Mouse (Mus musculus): Measurements from ENCODE around the gene Snrpa. TPM values are rescaled to one million over a fixed set of nuclear protein-coding genes. Genes with fewer than 3 reads are reported as not detected.

Snrpa gene
- polyA plus RNA-seq, 1 experiment from 2014 or later = 254 TPM

- Histone ChIP-seq H3K9ac (peak overlapping the region; percentile 91), H3K4me3 (peak overlapping the region; percentile 69; the same call in 1 of the 2 replicates), H3K9me3 (replicated peaks) (no peaks in the 10 kb centered on the region), H3K27ac (no peak overlapping the region), H3K4me2 (replicated peaks) (peak overlapping the region; percentile 87), H3K36me3 (peaks cover 41% of the 10 kb centered on the region), H3K4me1 (peaks cover 68% of the 10 kb centered on the region), H3K27me3 (no peaks in the 10 kb centered on the region)
- 80% methylated on average over 5 of the region's 5 CpGs for WGBS
- no peak for ATAC-seq (ENCODE audit: low FRiP score)
These were observed 32.6 kb downstream of the Snrpa start for GRCm38 (mm10) chr7:27163450-27163805.

GRCm38 (mm10) chr7:27162780-27163449 is 33.2 kb downstream of the Snrpa start:
- H3K4me2 ChIP-seq (replicated peaks) = peak overlapping the region; percentile 87
- H3K27me3 ChIP-seq = no peaks in the 10 kb centered on the region
- H3K4me1 ChIP-seq = peaks cover 67% of the 10 kb centered on the region
- peak overlapping the region; percentile 69; the same call in 1 of the 2 replicates for H3K4me3 ChIP-seq
- 84% methylated on average over 5 of the region's 5 CpGs for WGBS
- H3K9me3 ChIP-seq (replicated peaks) = no peaks in the 10 kb centered on the region
- H3K27ac ChIP-seq = no peak overlapping the region
- peaks cover 46% of the 10 kb centered on the region for H3K36me3 ChIP-seq
- H3K9ac ChIP-seq = peak overlapping the region; percentile 91
- no peak for ATAC-seq (ENCODE audit: low FRiP score)

GRCm38 (mm10) chr7:27161744-27162143 is 34.3 kb downstream of the Snrpa start:
- no peaks in the 10 kb centered on the region for H3K27me3 ChIP-seq
- no peak overlapping the region for H3K9ac ChIP-seq
- ATAC-seq (ENCODE audit: low FRiP score) = no peak
- H3K4me2 ChIP-seq (replicated peaks) = no peak overlapping the region
- WGBS = 82% methylated on average over 4 of the region's 4 CpGs
- H3K36me3 ChIP-seq = peaks cover 55% of the 10 kb centered on the region
- H3K4me3 ChIP-seq = no peak overlapping the region
- H3K27ac ChIP-seq = no peak overlapping the region
- H3K4me1 ChIP-seq = peaks cover 59% of the 10 kb centered on the region
- no peaks in the 10 kb centered on the region for H3K9me3 ChIP-seq (replicated peaks)

GRCm38 (mm10) chr7:27160921-27161320 is 35.1 kb downstream of the Snrpa start:
- Histone ChIP-seq H3K4me2 (replicated peaks) (no peak overlapping the region), H3K4me3 (no peak overlapping the region), H3K4me1 (peaks cover 59% of the 10 kb centered on the region), H3K36me3 (peaks cover 55% of the 10 kb centered on the region), H3K9me3 (replicated peaks) (no peaks in the 10 kb centered on the region), H3K27ac (0 out of 2 replicates have a peak overlapping the region, but pooled peaks have one; percentile 44), H3K27me3 (no peaks in the 10 kb centered on the region), H3K9ac (no peak overlapping the region)
- WGBS = 94% methylated on average over 3 of the region's 3 CpGs
- no peak for ATAC-seq (ENCODE audit: low FRiP score)

- peak; percentile 92 for ATAC-seq (ENCODE audit: low FRiP score)
- WGBS = 20% methylated on average over 8 of the region's 8 CpGs
- no peak overlapping the region for H3K27ac ChIP-seq
- peaks cover 50% of the 10 kb centered on the region for H3K4me1 ChIP-seq
- H3K9me3 ChIP-seq (replicated peaks) = no peaks in the 10 kb centered on the region
- H3K36me3 ChIP-seq = peaks cover 50% of the 10 kb centered on the region
- no peak overlapping the region for H3K9ac ChIP-seq
- H3K4me2 ChIP-seq (replicated peaks) = no peak overlapping the region
- H3K27me3 ChIP-seq = no peaks in the 10 kb centered on the region
- no peak overlapping the region for H3K4me3 ChIP-seq
These were observed 36.2 kb downstream of the Snrpa start for GRCm38 (mm10) chr7:27159882-27160281.

- Histone ChIP-seq H3K4me1 (peaks cover 44% of the 10 kb centered on the region), H3K4me3 (no peak overlapping the region), H3K4me2 (replicated peaks) (no peak overlapping the region), H3K9me3 (replicated peaks) (no peaks in the 10 kb centered on the region), H3K27ac (no peak overlapping the region), H3K9ac (no peak overlapping the region), H3K36me3 (peaks cover 44% of the 10 kb centered on the region), H3K27me3 (no peaks in the 10 kb centered on the region)
- ATAC-seq (ENCODE audit: low FRiP score) = no peak
- WGBS = 100% methylated on average over 6 of the region's 6 CpGs
These were observed 36.8 kb downstream of the Snrpa start for GRCm38 (mm10) chr7:27159256-27159655.

- Histone ChIP-seq H3K36me3 (peaks cover 35% of the 10 kb centered on the region), H3K9me3 (replicated peaks) (no peaks in the 10 kb centered on the region), H3K27me3 (no peaks in the 10 kb centered on the region), H3K27ac (no peak overlapping the region), H3K4me1 (peaks cover 33% of the 10 kb centered on the region), H3K9ac (no peak overlapping the region), H3K4me2 (replicated peaks) (no peak overlapping the region), H3K4me3 (no peak overlapping the region)
- no peak for ATAC-seq (ENCODE audit: low FRiP score)
- 90% methylated on average over 9 of the region's 9 CpGs for WGBS
These were observed 37.9 kb downstream of the Snrpa start for GRCm38 (mm10) chr7:27158171-27158570.

GRCm38 (mm10) chr7:27156005-27156404 is 40.1 kb downstream of the Snrpa start:
- H3K9me3 ChIP-seq (replicated peaks) = no peaks in the 10 kb centered on the region
- peaks cover 12% of the 10 kb centered on the region for H3K4me1 ChIP-seq
- WGBS = 81% methylated on average over 13 of the region's 13 CpGs
- H3K36me3 ChIP-seq = peaks cover 26% of the 10 kb centered on the region
- H3K9ac ChIP-seq = no peak overlapping the region
- no peak overlapping the region for H3K4me2 ChIP-seq (replicated peaks)
- H3K27me3 ChIP-seq = no peaks in the 10 kb centered on the region
- no peak for ATAC-seq (ENCODE audit: low FRiP score)
- no peak overlapping the region for H3K4me3 ChIP-seq
- H3K27ac ChIP-seq = no peak overlapping the region

- no peak for ATAC-seq (ENCODE audit: low FRiP score)
- no peaks in the 10 kb centered on the region for H3K9me3 ChIP-seq (replicated peaks)
- H3K27me3 ChIP-seq = no peaks in the 10 kb centered on the region
- 72% methylated on average over 10 of the region's 10 CpGs for WGBS
- H3K4me3 ChIP-seq = no peak within 1 kb of the TSS
- H3K36me3 ChIP-seq = peaks cover 13% of the 10 kb centered on the region
- no peak within 1 kb of the TSS for H3K9ac ChIP-seq
- H3K27ac ChIP-seq = 0 out of 2 replicates have a peak within 1 kb of the TSS, but pooled peaks have one; percentile 9
- H3K4me2 ChIP-seq (replicated peaks) = no peak within 1 kb of the TSS
- H3K4me1 ChIP-seq = no peaks in the 10 kb centered on the region
These were observed 42.8 kb downstream of the Snrpa start, which contains the start of gene Cyp2t4 for GRCm38 (mm10) chr7:27153205-27153764. TSS of gene Cyp2t4 (plus strand) at chr7:27153714.

MicroRNA genes within 50 kb of the gene (microRNA counts, 519-probe panel; counts per million panel counts)
- 470 counts per million, percentile 58 among the panel's probes with 10 or more counts for microRNA mmu-miR-1191

Small RNA genes lying within 50 kb of the gene (microRNA-seq; reads per million reads assigned to microRNA genes)
- gene Mir1191 (4.3 reads per million, percentile 9 among the genes with 10 or more reads in this experiment), gene Mir3101 (not detected)

Other genes with a start within 250 kb of the Snrpa start
- not detected in 2 replicates for gene Cyp2a12, start 167.2 kb downstream of the Snrpa start, polyA plus RNA-seq (2016; fragmentation: Nextera tagmentation; extraction: Ambion mirVana)
- gene Cyp2f2, start 76.4 kb downstream of the Snrpa start, polyA plus RNA-seq (2016; fragmentation: Nextera tagmentation; extraction: Ambion mirVana) = not detected in 2 replicates
- 0.13 and 0.18 TPM in 2 replicates for gene Cyp2t4, start 42.6 kb downstream of the Snrpa start, polyA plus RNA-seq (2016; fragmentation: Nextera tagmentation; extraction: Ambion mirVana)
- gene Egln2, start 29.5 kb downstream of the Snrpa start, polyA plus RNA-seq (2016; fragmentation: Nextera tagmentation; extraction: Ambion mirVana) = 95.0 and 102 TPM in 2 replicates
- 86.6 and 101 TPM in 2 replicates for gene Rab4b, start 17.4 kb downstream of the Snrpa start, polyA plus RNA-seq (2016; fragmentation: Nextera tagmentation; extraction: Ambion mirVana)
- 0.85 and 1.9 TPM in 2 replicates for gene Gm21983, start 15.2 kb downstream of the Snrpa start, polyA plus RNA-seq (2016; fragmentation: Nextera tagmentation; extraction: Ambion mirVana)
- 20.0 and 25.6 TPM in 2 replicates for gene Mia, start 15.1 kb downstream of the Snrpa start, polyA plus RNA-seq (2016; fragmentation: Nextera tagmentation; extraction: Ambion mirVana)
- gene BC024978, start 490 bp downstream of the Snrpa start, polyA plus RNA-seq (2016; fragmentation: Nextera tagmentation; extraction: Ambion mirVana) = 3.2 and 3.9 TPM in 2 replicates
- 10.2 and 10.7 TPM in 2 replicates for gene Itpkc, start 32.4 kb upstream of the Snrpa start, polyA plus RNA-seq (2016; fragmentation: Nextera tagmentation; extraction: Ambion mirVana)
- 23.2 and 24.3 TPM in 2 replicates for gene Coq8b, start 36.8 kb upstream of the Snrpa start, polyA plus RNA-seq (2016; fragmentation: Nextera tagmentation; extraction: Ambion mirVana)
- 60.2 and 63.0 TPM in 2 replicates for gene Numbl, start 62.2 kb upstream of the Snrpa start, polyA plus RNA-seq (2016; fragmentation: Nextera tagmentation; extraction: Ambion mirVana)
- gene Ltbp4, start 141.4 kb upstream of the Snrpa start, polyA plus RNA-seq (2016; fragmentation: Nextera tagmentation; extraction: Ambion mirVana) = 8.7 and 8.9 TPM in 2 replicates
- 72.4 and 76.2 TPM in 2 replicates for gene Shkbp1, start 159.7 kb upstream of the Snrpa start, polyA plus RNA-seq (2016; fragmentation: Nextera tagmentation; extraction: Ambion mirVana)
- gene Gm20479, start 161.1 kb upstream of the Snrpa start, polyA plus RNA-seq (2016; fragmentation: Nextera tagmentation; extraction: Ambion mirVana) = 0.43 and 0.59 TPM in 2 replicates